Mouse (Mus musculus) urinary bladder, postnatal 4 days (tissue): ENCODE data around the gene Mcrip1.
"Not testable (repeated sequence)": the region's sequence is repeated elsewhere in the genome, so short reads cannot be mapped to it uniquely, and the experiment has no call there.

Experiments
- DNase-seq, 2 experiments: peaks; one replicate each; pipeline ENCODE4 v3.0.0; 2021 to 2022; ENCODE audit warnings: low spot score in 2 of 2

The Mcrip1 gene

GRCm38 (mm10) chr11:120542376-120542775 is 7.2 kb downstream of the Mcrip1 start:
- no peak for DNase-seq

GRCm38 (mm10) chr11:120541907-120542306 is 7.6 kb downstream of the Mcrip1 start:
- no peak for DNase-seq

GRCm38 (mm10) chr11:120539285-120540014 is 10.1 kb downstream of the Mcrip1 start:
- DNase-seq = peak in 1 of 2 experiments; percentile 50

- DNase-seq = no peak
Observed at GRCm38 (mm10) chr11:120538955-120539284, 10.6 kb downstream of the Mcrip1 start.

- peak in 1 of 2 experiments; percentile 49 for DNase-seq
Observed at GRCm38 (mm10) chr11:120538485-120538884, 11.0 kb downstream of the Mcrip1 start.

- no peak for DNase-seq
Observed at GRCm38 (mm10) chr11:120535804-120536203, 13.7 kb downstream of the Mcrip1 start.

- no peak for DNase-seq
Observed at GRCm38 (mm10) chr11:120535145-120535544, 14.4 kb downstream of the Mcrip1 start.

GRCm38 (mm10) chr11:120534093-120534492 is 15.4 kb downstream of the Mcrip1 start:
- DNase-seq = no peak

GRCm38 (mm10) chr11:120531646-120532045 is 17.9 kb downstream of the Mcrip1 start:
- DNase-seq = no peak

- DNase-seq = no peak
Observed at GRCm38 (mm10) chr11:120530085-120530964, 19.2 kb downstream of the Mcrip1 start, which contains the start of gene Gcgr. Gene Gcgr (plus strand): TSS chr11:120530699.

- DNase-seq = no peak
Observed at GRCm38 (mm10) chr11:120528903-120529302, 20.6 kb downstream of the Mcrip1 start.

- DNase-seq = no peak
Observed at GRCm38 (mm10) chr11:120527690-120528354, 21.7 kb downstream of the Mcrip1 start.

- no peak for DNase-seq
Observed at GRCm38 (mm10) chr11:120525959-120526358, 23.6 kb downstream of the Mcrip1 start.

GRCm38 (mm10) chr11:120522581-120522980 is 26.9 kb downstream of the Mcrip1 start:
- DNase-seq = no peak

- DNase-seq = no peak
Observed at GRCm38 (mm10) chr11:120520967-120521540, 28.5 kb downstream of the Mcrip1 start.

- DNase-seq = no peak
Observed at GRCm38 (mm10) chr11:120520498-120520897, 29.0 kb downstream of the Mcrip1 start.

- no peak for DNase-seq
Observed at GRCm38 (mm10) chr11:120519738-120520137, 29.8 kb downstream of the Mcrip1 start.

GRCm38 (mm10) chr11:120518558-120518957 is 31.0 kb downstream of the Mcrip1 start:
- no peak for DNase-seq

- DNase-seq = peak in 1 of 2 experiments; percentile 52
Observed at GRCm38 (mm10) chr11:120518027-120518426, 31.5 kb downstream of the Mcrip1 start.

- no peak for DNase-seq
Observed at GRCm38 (mm10) chr11:120517147-120517546, 32.4 kb downstream of the Mcrip1 start.

- DNase-seq = peak; percentile 83 to 92
Observed at GRCm38 (mm10) chr11:120515611-120516010, 33.9 kb downstream of the Mcrip1 start.

GRCm38 (mm10) chr11:120514262-120514661 is 35.3 kb downstream of the Mcrip1 start:
- DNase-seq = not testable (repeated sequence)
